Mouse (Mus musculus) cortical plate, adult 2 months (tissue): ENCODE results near the gene Ccdc194. TPM values are rescaled to one million over a fixed set of nuclear protein-coding genes. Genes with fewer than 3 reads are reported as not detected.

Experiments used
- H3K27ac ChIP-seq: fragments of 200-500 bp; 2 replicates; pipeline ENCODE4 v1.5.1; 2012; ENCODE audit warnings: low read length, control low read depth, inconsistent platforms; ENCODE audit not compliant: insufficient read depth
- H3K4me1 ChIP-seq: fragments of 200-500 bp; 2 replicates; pipeline ENCODE4 v1.6.1; 2011; ENCODE audit warnings: low read length; ENCODE audit not compliant: control insufficient read depth, insufficient read depth
- H3K4me3 ChIP-seq: fragments of 200-500 bp; 2 replicates; pipeline ENCODE4 v1.5.1; 2011; ENCODE audit warnings: mild to moderate bottlenecking, low read length, control low read depth; ENCODE audit not compliant: insufficient read depth
- CTCF ChIP-seq: fragments of 200-500 bp; IDR thresholded peaks from 2 replicates; pipeline ENCODE4 v1.5.1; 2011; ENCODE audit warnings: mild to moderate bottlenecking, control low read depth, low read length; ENCODE audit not compliant: insufficient read depth; ENCODE audit errors: extremely low read depth
- POLR2A ChIP-seq: fragments of 200-500 bp; IDR thresholded peaks from 2 replicates; pipeline ENCODE4 v1.6.1; 2011; ENCODE audit warnings: mild to moderate bottlenecking, low read length, control low read depth; ENCODE audit not compliant: insufficient read depth; ENCODE audit errors: extremely low read depth
- polyA plus RNA-seq: library from polyadenylated mRNA; depleted of rRNA; stranded (reverse); fragments of >200 nt; gene quantifications from 2 replicates; pipeline ENCODE4 v1.2.3, GENCODE M21; 2012; rRNA removed

The Ccdc194 gene
- polyA plus RNA-seq, 1 experiment = not detected

DNA sequence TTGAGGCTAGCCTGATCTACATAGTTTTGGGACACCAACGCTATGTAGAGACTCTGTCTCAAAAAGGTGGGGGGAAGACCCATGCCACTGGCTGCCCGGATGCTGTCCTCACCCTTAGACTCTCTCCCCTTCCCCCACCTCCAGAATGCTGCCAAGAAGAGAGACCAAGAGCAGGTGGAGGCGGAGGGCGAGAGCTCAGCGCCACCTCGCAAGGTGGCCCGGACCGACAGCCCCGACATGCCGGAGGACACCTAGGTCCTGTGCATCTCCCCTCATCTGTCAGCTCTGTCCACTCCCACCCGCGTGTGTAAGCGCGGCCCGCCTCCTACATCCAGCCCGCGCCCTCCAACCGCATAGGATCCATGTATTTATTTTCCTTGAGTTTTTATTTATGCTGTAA is 51.2 kb downstream of the Ccdc194 start:
- H3K27ac ChIP-seq = no peak overlapping the region
- TF ChIP-seq POLR2A (no peak), CTCF (no peak)
- peaks cover 2% of the 10 kb centered on the region; the same call in 1 of the 2 replicates for H3K4me1 ChIP-seq
- H3K4me3 ChIP-seq = no peak overlapping the region

DNA sequence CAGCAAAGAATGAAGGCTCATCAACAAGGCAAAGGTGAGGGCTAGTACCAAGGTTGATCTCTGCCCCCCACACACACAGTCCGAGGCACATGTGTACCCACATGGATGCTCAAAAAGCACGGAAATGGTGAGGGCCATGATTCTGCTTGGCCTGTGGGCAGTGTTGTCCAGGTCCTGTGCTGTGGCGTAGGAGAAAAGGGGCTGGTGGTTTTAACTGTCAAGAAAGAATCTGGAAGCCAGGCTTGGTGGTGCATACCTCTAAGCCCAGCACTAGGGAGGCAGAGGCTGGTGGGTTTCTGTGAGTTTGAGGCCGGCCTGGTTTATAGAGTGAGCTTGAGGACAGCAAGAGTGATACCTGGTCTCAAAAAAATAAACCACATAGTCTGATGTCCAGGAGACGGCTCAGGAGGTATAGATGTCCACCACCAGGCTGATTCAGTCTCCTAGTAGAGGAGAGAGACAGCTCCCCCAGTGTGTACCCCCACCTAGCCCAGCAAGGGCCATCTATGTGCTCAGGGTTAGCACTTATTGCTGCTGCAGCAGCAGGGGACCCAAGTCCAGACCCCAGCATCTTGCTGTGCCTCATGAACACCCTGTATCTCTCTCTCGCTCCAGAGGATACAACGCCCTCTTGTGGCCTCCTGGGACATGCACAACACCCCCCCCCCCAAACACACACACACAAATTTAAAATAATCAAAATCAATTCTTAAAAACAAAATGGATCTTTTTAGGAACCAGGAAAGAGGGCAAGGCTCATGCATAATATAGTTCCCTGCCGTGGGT is 52.7 kb downstream of the Ccdc194 start:
- Histone ChIP-seq H3K4me1 (peaks cover 2% of the 10 kb centered on the region; the same call in 1 of the 2 replicates), H3K27ac (no peak overlapping the region), H3K4me3 (no peak overlapping the region)
- TF ChIP-seq CTCF (peak; percentile 15; the same call in 1 of the 2 replicates), POLR2A (no peak)

DNA sequence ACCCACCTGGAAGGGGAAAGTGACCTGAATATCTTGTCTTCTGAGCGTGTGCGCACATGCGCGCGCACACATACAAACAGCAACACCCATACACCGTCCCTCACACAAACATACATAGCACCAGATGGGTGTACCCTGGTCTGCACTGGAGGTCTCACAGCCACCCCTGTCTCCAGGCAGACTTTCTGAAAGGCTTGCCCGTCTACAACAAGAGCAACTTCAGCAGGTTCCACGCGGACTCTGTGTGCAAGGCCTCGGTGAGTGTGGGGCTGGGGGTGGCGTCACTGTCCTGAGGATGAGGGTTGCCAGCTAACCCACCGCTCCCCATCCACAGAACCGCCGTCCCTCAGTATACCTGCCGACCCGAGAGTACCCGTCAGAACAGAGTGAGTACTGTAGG is 53.6 kb downstream of the Ccdc194 start:
- Histone ChIP-seq H3K27ac (no peak overlapping the region), H3K4me3 (no peak overlapping the region), H3K4me1 (peaks cover 2% of the 10 kb centered on the region; the same call in 1 of the 2 replicates)
- TF ChIP-seq POLR2A = no peak
- no peak for TF ChIP-seq CTCF

DNA sequence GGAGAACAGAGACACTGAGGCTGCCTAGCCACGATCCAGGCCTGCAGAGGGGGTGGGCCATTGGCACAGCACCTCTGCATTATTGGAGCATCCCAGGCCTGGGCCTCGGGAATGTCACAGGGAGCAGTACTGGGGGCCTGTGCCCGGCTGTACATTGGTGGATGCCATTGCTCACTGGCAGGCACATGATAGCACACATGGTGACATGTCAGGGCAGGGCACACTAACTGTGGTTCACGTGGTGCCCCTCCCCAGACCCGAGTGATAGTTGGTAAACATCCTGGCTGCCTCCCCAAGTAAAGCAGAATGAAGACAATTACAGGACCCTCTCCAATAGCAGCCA is 54.6 kb downstream of the Ccdc194 start:
- no peak for TF ChIP-seq POLR2A
- no peak for TF ChIP-seq CTCF
- no peak overlapping the region for H3K27ac ChIP-seq
- no peak overlapping the region for H3K4me3 ChIP-seq
- peaks cover 2% of the 10 kb centered on the region; the same call in 1 of the 2 replicates for H3K4me1 ChIP-seq

DNA sequence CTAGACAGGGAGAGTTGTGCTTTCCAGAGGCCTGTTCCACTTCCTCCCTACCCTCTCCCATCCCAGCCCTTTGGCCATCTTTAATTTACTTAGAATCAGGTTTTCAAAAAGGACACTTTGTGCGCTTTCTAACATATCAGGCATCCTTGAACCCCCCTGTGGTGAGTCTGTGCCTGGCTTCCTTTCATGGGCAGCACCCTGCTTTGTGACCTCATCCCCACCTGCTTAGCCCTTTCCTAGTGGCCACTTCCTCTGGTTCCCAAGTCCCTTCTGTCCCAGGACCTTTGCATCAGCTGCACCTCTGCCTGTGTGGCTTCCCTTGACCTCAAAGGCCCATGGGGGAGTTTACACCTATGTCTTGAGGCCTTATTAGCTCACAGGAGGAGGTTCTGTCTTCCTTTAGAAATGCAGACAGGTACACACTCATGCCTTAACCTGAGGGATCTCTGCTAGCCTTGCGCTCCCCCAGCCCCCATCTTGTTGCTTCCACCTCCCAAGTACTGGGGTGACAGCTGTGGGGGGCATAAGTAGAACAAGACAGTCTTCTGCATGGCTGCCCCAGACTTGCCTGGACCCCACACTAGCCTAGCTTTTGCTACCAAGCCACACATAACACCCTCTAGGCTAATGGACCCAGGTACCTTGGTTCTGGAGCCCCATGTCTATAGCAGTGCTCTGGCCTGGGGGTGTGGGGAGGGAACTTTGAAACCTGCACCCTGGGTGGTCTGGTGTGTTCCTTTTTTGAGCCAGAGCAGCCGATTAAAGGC is 55.2 kb downstream of the Ccdc194 start:
- Histone ChIP-seq H3K27ac (no peak overlapping the region), H3K4me1 (peaks cover 2% of the 10 kb centered on the region; the same call in 1 of the 2 replicates), H3K4me3 (peak overlapping the region; percentile 84; the same call in 1 of the 2 replicates)
- TF ChIP-seq POLR2A = no peak
- TF ChIP-seq CTCF = no peak

Other genes starting within 250 kb of the Ccdc194 start
- 181 and 187 TPM in 2 replicates for gene Use1, start 158.9 kb downstream of the Ccdc194 start, polyA plus RNA-seq
- 13.5 and 13.6 TPM in 2 replicates for gene Ocel1, start 154.4 kb downstream of the Ccdc194 start, polyA plus RNA-seq
- 38.9 and 40.8 TPM in 2 replicates for gene Nr2f6, start 143.8 kb downstream of the Ccdc194 start, polyA plus RNA-seq
- 9.0 and 10.9 TPM in 2 replicates for gene Ushbp1, start 129.9 kb downstream of the Ccdc194 start, polyA plus RNA-seq
- 132 and 137 TPM in 2 replicates for gene Babam1, start 128.8 kb downstream of the Ccdc194 start, polyA plus RNA-seq
- gene Ankle1, start 119.7 kb downstream of the Ccdc194 start, polyA plus RNA-seq = 0.45 and 0.96 TPM in 2 replicates
- 475 and 506 TPM in 2 replicates for gene Abhd8, start 62.1 kb downstream of the Ccdc194 start, polyA plus RNA-seq
- gene Mrpl34, start 60.8 kb downstream of the Ccdc194 start, polyA plus RNA-seq = 47.8 and 50.0 TPM in 2 replicates
- gene Dda1, start 56.5 kb downstream of the Ccdc194 start, polyA plus RNA-seq = 115 and 126 TPM in 2 replicates
- 69.2 and 75.1 TPM in 2 replicates for gene Ano8, start 39.7 kb downstream of the Ccdc194 start, polyA plus RNA-seq
- 35.0 and 37.4 TPM in 2 replicates for gene Gtpbp3, start 37.6 kb downstream of the Ccdc194 start, polyA plus RNA-seq
- 11.0 and 11.9 TPM in 2 replicates for gene Plvap, start 14.0 kb downstream of the Ccdc194 start, polyA plus RNA-seq
- 20.0 and 20.5 TPM in 2 replicates for gene Bst2, start 11.7 kb upstream of the Ccdc194 start, polyA plus RNA-seq
- gene Mvb12a, start 17.2 kb upstream of the Ccdc194 start, polyA plus RNA-seq = 95.4 and 100 TPM in 2 replicates
- gene Tmem221, start 33.2 kb upstream of the Ccdc194 start, polyA plus RNA-seq = 0.19 and 0.30 TPM in 2 replicates
- gene Nxnl1, start 40.9 kb upstream of the Ccdc194 start, polyA plus RNA-seq = 0.04 and 0.08 TPM in 2 replicates
- 146 and 167 TPM in 2 replicates for gene Slc27a1, start 43.2 kb upstream of the Ccdc194 start, polyA plus RNA-seq
- gene Pgls, start 66.5 kb upstream of the Ccdc194 start, polyA plus RNA-seq = 34.3 and 35.4 TPM in 2 replicates
- 2.8 and 3.4 TPM in 2 replicates for gene Fam129c, start 71.9 kb upstream of the Ccdc194 start, polyA plus RNA-seq
- gene Colgalt1, start 85.3 kb upstream of the Ccdc194 start, polyA plus RNA-seq = 100 and 104 TPM in 2 replicates
- gene Unc13a, start 146.0 kb upstream of the Ccdc194 start, polyA plus RNA-seq = 199 and 221 TPM in 2 replicates
- gene Jak3, start 150.6 kb upstream of the Ccdc194 start, polyA plus RNA-seq = 6.0 and 6.1 TPM in 2 replicates
- 1.4 and 1.6 TPM in 2 replicates for gene Insl3, start 163.5 kb upstream of the Ccdc194 start, polyA plus RNA-seq
- gene B3gnt3, start 176.1 kb upstream of the Ccdc194 start, polyA plus RNA-seq = 0.74 and 0.86 TPM in 2 replicates
- 218 and 247 TPM in 2 replicates for gene Fcho1, start 200.0 kb upstream of the Ccdc194 start, polyA plus RNA-seq